Mouse (Mus musculus) cortical plate, adult 2 months (tissue): ENCODE results near the gene Col2a1. TPM values are rescaled to one million over a fixed set of nuclear protein-coding genes. Genes with fewer than 3 reads are reported as not detected.

Source experiments
- H3K27ac ChIP-seq: fragments of 200-500 bp; 2 replicates; pipeline ENCODE4 v1.5.1; 2012; ENCODE audit warnings: low read length, control low read depth, inconsistent platforms; ENCODE audit not compliant: insufficient read depth
- H3K4me1 ChIP-seq: fragments of 200-500 bp; 2 replicates; pipeline ENCODE4 v1.6.1; 2011; ENCODE audit warnings: low read length; ENCODE audit not compliant: control insufficient read depth, insufficient read depth
- H3K4me3 ChIP-seq: fragments of 200-500 bp; 2 replicates; pipeline ENCODE4 v1.5.1; 2011; ENCODE audit warnings: mild to moderate bottlenecking, low read length, control low read depth; ENCODE audit not compliant: insufficient read depth
- CTCF ChIP-seq: fragments of 200-500 bp; IDR thresholded peaks from 2 replicates; pipeline ENCODE4 v1.5.1; 2011; ENCODE audit warnings: mild to moderate bottlenecking, control low read depth, low read length; ENCODE audit not compliant: insufficient read depth; ENCODE audit errors: extremely low read depth
- POLR2A ChIP-seq: fragments of 200-500 bp; IDR thresholded peaks from 2 replicates; pipeline ENCODE4 v1.6.1; 2011; ENCODE audit warnings: mild to moderate bottlenecking, low read length, control low read depth; ENCODE audit not compliant: insufficient read depth; ENCODE audit errors: extremely low read depth
- polyA plus RNA-seq: library from polyadenylated mRNA; depleted of rRNA; stranded (reverse); fragments of >200 nt; gene quantifications from 2 replicates; pipeline ENCODE4 v1.2.3, GENCODE M21; 2012

Col2a1 gene
- polyA plus RNA-seq, 1 experiment, result 1.1 TPM

DNA sequence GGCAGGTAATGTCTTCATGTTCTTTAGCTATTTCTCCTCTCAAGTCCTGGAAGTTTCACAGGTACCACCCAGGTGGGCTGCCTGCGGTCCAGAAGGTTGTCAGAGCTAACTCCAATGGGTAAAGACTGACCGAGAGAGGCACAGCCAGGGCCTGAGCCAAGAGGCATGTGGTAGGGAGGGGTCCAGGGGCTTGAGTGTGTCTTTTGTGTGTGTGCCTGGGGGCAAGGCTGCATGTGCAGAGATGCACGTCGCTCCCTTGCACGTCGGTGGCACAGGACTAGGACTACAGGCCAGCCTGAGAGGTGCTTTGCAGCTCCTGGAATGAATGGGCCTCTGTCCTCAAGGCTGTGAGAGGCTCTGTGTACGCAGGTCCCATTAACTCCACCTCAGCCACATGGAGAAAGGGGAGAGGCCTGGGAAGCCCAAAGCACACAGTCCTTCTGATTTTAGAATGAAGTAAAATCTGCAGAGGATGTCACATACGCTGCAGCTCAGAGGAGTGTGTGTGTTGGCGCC lies 28.8 kb upstream of the Col2a1 start:
- TF ChIP-seq POLR2A, result no peak
- no peak for TF ChIP-seq CTCF
- Histone ChIP-seq H3K4me3 (no peak overlapping the region), H3K4me1 (no peaks in the 10 kb centered on the region), H3K27ac (no peak overlapping the region)

DNA sequence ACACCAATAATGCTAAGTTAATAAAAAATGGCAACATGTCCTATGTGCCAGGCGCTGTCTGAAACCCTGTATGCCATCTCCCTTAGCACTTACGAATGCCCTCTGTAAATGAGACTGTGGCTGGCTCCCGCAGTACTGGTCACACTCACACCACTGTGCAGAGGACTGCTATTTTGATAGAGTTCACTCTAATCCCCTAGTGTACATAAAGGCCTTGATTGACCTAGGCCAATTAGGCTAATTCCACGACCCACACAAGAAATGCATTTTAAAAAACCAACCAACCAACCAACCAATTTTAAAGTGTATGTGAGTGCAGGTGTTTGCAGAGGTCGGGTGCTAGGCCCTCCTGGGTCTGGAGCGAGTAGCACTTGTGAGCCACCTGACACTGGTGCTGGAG lies 25.3 kb upstream of the Col2a1 start:
- Histone ChIP-seq H3K4me1 (0 out of 2 replicates have a peak, but pooled peaks cover 1% of the 10 kb centered on the region), H3K27ac (no peak overlapping the region), H3K4me3 (no peak overlapping the region)
- TF ChIP-seq CTCF (no peak), POLR2A (no peak)

DNA sequence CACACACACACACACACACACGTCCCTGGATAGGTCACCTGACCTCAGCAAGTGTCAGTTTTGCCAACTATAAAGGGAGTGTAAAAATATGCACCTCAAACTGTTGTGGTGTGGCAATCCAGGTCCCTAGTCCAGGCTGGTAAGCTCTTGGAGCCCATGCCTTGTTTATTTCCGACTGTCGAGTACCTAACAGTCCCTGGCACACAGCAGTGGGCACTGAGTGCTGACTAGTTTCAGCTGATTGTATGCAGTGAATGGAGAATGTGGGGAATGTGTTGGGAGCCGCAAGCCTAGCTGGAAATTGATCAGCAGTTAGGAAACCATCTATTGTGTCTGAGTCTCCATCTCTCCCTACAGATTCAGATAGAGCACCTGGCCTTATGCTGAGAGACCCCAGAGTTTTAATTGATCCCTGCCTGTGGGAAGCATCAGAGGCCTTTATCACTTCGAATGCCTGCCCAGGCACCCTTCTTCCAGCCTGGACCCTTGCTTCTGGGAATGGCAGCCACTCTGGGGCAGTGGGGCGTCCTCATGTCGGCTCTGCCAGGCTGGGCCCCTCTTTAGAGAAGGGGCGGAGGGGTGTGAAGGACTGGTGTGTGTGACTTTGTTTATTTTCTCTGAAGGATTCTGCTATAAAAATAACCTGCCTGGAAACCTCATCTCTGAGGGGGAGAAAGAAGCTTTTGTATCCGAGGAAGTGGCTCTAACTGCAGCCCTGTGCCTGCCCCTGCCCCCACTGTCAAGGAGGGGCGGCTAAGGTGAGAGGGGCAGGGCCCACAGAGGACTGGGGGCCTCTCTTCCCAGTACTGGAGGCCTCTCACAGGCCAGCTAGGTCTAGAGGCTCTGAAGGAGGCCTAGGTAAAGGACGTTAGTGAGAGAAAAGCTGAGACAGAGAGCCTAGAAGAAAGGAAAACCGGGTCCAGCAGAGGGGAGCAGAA lies 22.7 kb upstream of the Col2a1 start:
- H3K4me3 ChIP-seq, result no peak overlapping the region
- H3K27ac ChIP-seq, result no peak overlapping the region
- TF ChIP-seq CTCF (no peak), POLR2A (no peak)
- 0 out of 2 replicates have a peak, but pooled peaks cover 1% of the 10 kb centered on the region for H3K4me1 ChIP-seq

GRCm38 (mm10) chr15:98025611-98026010 lies 21.1 kb upstream of the Col2a1 start:
- 0 out of 2 replicates have a peak, but pooled peaks cover 1% of the 10 kb centered on the region for H3K4me1 ChIP-seq
- no peak overlapping the region for H3K4me3 ChIP-seq
- no peak for TF ChIP-seq CTCF
- no peak for TF ChIP-seq POLR2A
- H3K27ac ChIP-seq, result no peak overlapping the region

GRCm38 (mm10) chr15:98023137-98023536 lies 18.6 kb upstream of the Col2a1 start:
- H3K27ac ChIP-seq, result no peak overlapping the region
- no peak overlapping the region for H3K4me3 ChIP-seq
- no peak for TF ChIP-seq POLR2A
- TF ChIP-seq CTCF, result no peak
- 0 out of 2 replicates have a peak, but pooled peaks cover 1% of the 10 kb centered on the region for H3K4me1 ChIP-seq

- Histone ChIP-seq H3K27ac (no peak overlapping the region), H3K4me1 (no peaks in the 10 kb centered on the region), H3K4me3 (no peak overlapping the region)
- TF ChIP-seq POLR2A (no peak), CTCF (no peak)
These were observed 17.4 kb upstream of the Col2a1 start for GRCm38 (mm10) chr15:98021886-98022285.

DNA sequence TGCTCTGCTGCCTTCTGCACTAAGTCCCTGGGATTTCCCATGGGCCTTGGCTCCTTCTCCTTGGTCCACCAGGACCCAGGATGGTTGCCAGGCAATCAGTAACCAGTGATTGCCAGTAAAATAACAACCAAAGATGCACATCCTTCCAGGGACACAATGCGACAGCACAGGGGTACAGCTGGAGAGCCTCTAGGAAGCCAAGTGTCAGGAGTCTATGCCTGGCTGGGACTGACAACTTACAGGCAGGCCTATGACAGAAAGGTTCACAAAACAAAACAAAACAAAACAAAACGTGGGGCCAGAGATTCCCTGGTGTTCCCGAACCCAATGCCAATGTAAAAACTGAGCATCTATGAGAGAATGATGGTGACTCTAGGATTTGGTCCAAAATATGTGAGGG lies 14.6 kb upstream of the Col2a1 start:
- TF ChIP-seq CTCF (no peak), POLR2A (no peak)
- no peak overlapping the region for H3K27ac ChIP-seq
- no peak overlapping the region for H3K4me3 ChIP-seq
- no peaks in the 10 kb centered on the region for H3K4me1 ChIP-seq

- H3K4me1 ChIP-seq, result no peaks in the 10 kb centered on the region
- H3K27ac ChIP-seq, result no peak overlapping the region
- H3K4me3 ChIP-seq, result no peak overlapping the region
- TF ChIP-seq POLR2A (no peak), CTCF (no peak)
These were observed 13.4 kb upstream of the Col2a1 start for GRCm38 (mm10) chr15:98017925-98018324.

DNA sequence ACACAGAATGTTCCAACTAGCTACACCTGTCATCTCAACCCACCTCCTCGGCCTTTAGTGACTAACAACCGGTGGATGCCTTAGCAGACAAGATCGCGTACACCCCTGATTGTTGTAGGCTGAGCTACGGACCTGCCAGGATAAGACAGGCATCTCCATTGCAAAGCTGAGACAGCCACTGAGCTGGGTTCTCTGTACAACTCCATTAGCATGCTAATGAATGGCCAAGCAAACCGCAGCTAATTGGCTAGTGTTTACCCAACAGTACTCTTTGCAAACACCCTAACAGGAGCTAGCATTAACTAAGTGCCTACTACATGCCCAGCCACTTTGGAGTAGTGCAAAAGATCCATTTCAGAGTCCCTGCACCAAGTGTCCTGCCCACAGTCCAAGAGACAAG lies 8.3 kb upstream of the Col2a1 start:
- H3K4me1 ChIP-seq, result no peaks in the 10 kb centered on the region
- TF ChIP-seq POLR2A, result no peak
- no peak for TF ChIP-seq CTCF
- H3K4me3 ChIP-seq, result no peak overlapping the region
- H3K27ac ChIP-seq, result no peak overlapping the region

- no peak overlapping the region for H3K4me3 ChIP-seq
- TF ChIP-seq POLR2A, result no peak
- no peak for TF ChIP-seq CTCF
These were observed 686 bp upstream of the Col2a1 start for GRCm38 (mm10) chr15:98005181-98005580.

More at GRCm38 (mm10) chr15:98005181-98005580, 686 bp upstream of the Col2a1 start:
- Histone ChIP-seq H3K4me1 (no peaks in the 10 kb centered on the region), H3K27ac (no peak overlapping the region)
